Mouse (Mus musculus) retina, embryonic 14.5 days (tissue): ENCODE results near the gene Macc1.
A peak's percentile ranks its signal among the peaks of the same experiment; 100 is the strongest.
"Not testable (repeated sequence)": the region's sequence is repeated elsewhere in the genome, so short reads cannot be mapped to it uniquely, and the experiment has no call there.

Experiments used
- DNase-seq: peaks from one replicate; pipeline ENCODE4 v3.0.0-alpha.2; 2015; ENCODE audit warnings: low spot score

The Macc1 gene

DNA sequence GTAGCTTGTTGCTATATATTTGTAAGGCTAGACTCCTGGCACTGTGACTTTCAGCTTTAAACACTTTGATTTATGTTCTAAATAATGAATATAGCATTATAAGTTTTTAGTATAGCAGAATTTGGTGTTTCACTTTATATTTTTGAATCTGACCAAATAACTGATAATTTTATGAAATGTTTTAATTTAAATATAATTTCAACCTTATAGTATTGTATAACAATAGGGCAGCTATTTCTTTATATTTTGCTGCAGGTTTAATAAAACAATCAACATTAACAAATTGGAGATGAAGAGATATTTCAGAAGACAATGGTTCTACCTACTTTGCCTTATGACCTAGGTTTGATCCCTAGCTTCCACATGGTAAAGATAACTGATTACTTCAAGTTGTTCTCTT is at the start of gene Macc1:
Gene Macc1, plus strand, starts transcription at position 301 of the 400 bp plus-strand sequence.
- DNase-seq, result no peak

- DNase-seq, result no peak
Observed at GRCm38 (mm10) chr12:119264506-119264905, 49.6 kb upstream of the Macc1 start.

GRCm38 (mm10) chr12:119268723-119269122 is 45.3 kb upstream of the Macc1 start:
- DNase-seq, result no peak

GRCm38 (mm10) chr12:119270036-119270435 is 44.0 kb upstream of the Macc1 start:
- no peak for DNase-seq

GRCm38 (mm10) chr12:119271964-119272363 is 42.1 kb upstream of the Macc1 start:
- no peak for DNase-seq

DNA sequence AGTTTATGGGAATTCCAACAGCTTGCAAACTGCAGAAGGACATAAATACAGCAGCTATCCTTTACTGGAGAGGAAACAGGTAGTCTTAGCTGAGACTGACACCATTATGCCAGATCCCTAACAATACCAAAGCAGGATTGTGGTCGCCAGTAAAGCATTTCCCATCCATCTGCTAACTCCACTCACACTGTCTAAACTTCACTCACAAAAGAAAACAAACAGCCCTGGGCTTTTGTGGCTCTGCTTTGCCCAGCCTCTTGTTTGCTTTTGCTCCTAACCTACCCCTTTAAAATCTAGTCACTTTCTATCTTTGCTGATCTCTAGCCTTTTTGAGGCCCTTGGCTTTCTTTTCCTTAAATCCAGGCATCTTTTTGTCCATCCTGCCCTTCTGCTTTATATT is 40.5 kb upstream of the Macc1 start:
- DNase-seq, result no peak

- no peak for DNase-seq
Observed at GRCm38 (mm10) chr12:119276282-119276681, 37.8 kb upstream of the Macc1 start.

DNA sequence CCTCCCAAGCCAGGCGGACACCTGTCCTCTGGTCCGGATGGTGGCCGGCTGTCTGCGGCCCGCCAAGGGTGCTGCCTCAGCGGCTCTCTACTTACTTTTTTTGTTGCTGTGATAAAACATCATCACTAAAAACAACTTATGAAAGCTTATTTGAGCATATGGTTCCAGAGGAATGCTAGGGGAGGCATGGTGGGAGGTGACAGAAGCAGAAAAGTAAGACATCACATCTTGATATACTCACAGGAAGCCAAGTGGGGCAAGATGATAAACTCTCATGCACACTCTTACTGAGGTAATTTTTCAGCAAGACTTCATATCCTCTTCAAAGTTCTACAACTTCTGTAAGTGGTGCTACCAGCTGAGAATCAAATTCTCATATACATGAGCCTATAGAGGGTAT is 22.5 kb upstream of the Macc1 start:
- no peak for DNase-seq

DNA sequence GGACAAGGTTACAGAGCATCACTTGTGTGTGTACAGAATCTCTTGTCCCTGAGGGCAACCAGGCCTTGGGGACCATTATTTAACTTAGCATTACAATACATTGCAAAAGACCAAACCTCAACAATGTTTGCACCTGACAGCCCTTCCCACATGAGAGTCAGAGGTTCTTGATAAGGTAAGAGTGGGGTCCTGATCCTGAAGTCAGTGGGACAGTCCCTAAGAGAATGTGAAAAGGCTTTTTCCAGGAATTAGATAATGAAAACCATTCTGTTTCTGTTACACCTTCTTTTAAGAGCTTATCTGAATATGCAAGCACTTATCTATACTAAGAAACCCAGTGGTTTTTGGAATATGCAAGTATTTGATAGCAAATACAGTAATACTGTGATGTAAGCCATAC is 10.5 kb upstream of the Macc1 start:
- no peak for DNase-seq

DNA sequence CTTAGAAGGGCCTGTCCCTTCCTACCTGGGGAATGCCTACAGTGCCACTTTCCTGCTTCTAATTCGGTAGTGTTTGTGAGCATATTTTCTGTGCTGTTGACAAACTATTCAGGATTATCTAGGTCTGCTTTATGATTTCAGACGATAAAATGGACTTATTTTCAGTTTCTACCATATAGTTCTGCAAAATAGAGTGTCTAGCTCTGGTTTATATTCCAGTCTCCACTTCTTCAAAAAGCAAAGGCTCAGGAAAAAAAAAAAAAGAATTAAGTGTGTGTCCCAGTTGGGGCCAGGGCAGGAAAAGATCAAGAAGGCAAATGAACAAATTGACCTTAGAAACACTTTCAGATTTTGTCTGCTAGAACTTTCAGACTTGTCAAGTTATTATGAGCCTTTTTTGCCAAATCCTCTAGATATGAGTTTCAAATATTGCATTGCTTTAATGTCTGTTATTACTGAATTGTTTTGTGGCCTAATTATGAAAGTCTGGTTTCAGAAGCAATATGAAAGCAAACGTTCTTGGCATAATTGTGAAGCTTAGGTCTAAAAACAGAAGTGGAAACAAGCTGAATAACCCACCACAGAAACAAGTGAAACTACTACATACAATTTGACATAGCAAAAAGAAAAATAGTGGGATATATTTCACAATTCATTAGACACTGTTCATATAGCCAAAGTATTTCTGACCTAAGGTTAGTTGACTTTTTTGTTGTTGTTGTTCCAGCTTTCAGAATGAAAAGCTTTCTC is 881 bp upstream of the Macc1 start:
- no peak for DNase-seq

DNA sequence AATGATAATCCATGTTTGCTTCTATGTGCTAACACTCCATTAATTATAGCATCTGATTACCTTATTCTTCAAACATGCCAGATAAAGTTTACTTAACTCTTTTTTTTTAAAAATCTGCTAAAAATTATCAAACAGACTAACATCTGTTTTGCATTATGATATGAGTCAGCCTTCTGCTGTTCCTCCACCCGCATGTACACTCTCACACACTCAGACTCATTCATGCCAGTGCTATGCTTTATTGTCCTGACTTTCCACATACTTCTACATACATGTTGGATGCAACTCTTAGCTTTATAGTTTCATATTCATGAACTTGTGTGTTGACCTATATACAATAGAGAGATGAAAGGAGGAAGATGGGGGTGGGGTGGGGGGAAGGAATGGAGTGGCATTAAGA is 4.7 kb downstream of the Macc1 start:
- DNase-seq, result no peak

DNA sequence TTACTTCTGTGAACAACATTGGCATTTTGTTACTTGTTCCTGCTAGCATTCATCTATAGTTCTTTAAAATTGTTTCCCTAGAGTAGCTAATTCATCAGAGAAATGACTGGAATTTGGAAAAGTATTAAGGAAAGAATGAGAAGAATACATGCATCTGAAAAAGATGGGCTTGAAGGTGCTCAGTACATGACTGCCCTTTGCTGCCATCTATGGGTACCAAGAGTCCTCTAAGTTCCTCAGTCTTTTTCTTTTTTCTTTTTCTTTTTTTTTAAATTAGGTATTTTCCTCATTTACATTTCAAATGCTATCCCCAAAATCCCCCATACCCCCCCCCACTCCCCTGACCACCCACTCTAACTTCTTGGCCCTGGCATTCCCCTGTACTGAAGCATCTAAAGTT is 11.3 kb downstream of the Macc1 start:
- no peak for DNase-seq

DNA sequence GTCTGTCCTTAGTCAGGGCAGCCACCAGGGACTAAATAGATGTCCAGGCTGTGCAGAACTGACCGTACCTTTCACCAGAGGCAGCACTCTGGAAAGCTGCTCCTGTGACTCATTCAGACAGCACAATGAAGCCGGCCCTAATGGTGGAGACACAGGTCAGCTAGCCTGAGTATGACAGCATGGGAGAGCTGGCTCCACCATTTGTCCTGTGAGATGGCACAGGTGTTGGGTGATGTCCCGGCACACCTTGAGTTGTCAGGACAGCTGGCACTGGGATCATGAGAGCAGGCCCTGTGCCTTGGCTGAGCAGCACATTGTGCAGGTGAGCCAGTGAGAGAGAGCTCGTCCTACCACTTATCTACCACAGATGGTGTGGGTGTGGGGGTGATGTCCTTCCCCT is 16.6 kb downstream of the Macc1 start:
- no peak for DNase-seq

DNA sequence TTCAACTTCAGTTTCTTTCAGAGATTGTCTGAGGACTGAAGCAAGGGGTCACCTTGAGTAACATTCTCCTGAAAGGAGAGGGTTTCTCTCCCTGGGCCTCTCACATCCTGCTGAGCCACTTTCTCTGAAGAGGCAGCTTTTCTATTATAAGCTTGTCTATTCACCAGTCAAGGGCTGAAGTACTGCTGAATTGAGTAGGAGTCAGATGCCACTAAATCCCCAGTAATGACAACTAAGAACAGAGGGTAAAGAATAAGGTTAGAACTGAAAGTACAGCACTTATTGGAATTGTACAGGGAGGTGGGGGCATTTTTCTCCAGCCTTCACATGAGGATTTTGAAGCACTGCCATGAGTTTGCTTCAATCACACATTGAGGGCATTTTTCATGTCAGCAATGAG is 19.3 kb downstream of the Macc1 start:
- no peak for DNase-seq

DNA sequence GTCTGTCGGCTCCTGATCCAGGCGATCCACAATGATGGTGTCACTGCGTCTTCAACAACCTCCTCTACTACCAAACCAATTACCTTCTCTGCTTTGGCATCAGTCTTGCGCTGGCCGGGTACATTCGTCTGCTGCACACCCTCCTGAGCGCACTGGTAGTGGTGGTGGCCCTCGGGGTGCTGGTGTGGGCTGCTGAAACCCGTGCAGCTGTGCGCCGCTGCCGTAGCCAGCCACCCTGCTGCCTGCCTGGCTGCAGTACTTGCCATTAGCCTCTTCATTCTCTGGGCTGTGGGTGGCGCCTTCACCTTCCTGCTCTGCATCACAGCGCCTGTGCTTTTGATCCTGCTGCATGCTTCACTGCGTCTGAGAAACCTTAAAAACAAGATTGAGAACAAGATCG is 38.5 kb downstream of the Macc1 start:
- DNase-seq, result not testable (repeated sequence)

DNA sequence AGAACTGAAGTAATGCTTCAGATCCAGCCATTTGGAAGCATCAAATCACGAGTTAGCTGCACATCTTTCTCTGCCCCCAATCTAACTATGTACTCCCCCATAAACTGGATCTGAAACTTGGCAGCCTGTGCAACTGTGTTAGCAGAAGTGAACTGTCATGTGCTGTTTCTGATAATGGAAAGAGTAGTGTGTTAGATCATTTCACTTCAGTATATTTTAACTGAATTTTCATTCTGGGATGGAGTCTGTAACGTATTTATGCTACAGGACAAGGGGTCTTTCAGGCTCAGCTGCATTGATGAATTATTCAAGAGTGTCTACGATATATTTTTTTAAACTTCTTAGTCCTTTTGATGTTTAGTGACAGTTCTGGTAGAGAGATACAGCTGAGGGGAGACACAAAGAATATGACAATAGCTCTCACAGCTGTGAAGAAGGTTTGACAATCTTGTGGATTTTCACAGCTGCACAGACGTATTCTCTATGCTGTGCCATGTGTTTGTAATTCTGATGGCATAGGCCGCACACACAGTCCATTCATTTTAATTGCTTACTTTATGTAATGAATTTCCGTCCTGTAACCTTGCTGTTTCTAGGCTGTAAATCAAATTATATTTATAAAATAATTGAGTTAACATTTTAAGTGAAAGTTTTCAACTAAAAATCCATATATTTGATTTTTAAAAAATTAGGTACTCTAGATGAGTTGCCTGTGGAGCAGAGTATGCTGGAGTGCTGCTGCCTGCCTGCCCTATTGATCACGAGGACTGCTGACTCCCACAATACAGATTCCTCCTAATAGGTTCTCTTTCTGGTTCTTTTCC is 43.6 kb downstream of the Macc1 start:
- no peak for DNase-seq

DNA sequence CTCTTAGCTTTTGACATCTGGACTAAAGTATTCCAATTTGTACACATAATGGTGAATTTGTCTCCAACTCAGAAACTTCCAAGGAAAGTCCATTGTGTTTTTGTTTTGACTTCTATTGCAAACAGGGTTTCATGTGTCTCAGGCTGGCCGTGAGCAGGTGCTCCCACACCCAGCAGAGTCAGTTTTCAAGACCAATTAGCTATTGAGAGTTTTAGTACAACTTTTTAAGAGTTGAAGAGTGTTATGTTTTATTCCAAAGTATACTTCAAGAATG is 44.1 kb downstream of the Macc1 start:
- no peak for DNase-seq

DNA sequence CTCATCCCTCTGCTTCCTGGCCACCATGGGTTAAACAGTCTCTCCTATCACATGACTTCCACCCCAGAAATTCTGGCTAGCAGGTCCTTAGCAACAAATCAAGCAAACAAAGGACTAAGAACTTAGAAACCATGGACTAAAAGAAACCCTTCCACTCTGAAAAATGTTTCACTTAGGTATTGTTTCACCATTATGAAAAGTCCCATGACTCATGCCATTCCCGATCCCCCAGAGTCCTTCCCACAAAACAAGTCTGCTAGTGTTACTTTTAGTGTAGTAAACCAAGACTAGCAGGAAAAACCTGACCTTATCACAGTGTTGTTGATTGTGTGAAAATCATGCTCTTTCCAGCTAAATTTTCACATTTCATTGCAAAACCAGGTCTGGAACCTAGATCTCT is 51.0 kb downstream of the Macc1 start:
- DNase-seq, result no peak

DNA sequence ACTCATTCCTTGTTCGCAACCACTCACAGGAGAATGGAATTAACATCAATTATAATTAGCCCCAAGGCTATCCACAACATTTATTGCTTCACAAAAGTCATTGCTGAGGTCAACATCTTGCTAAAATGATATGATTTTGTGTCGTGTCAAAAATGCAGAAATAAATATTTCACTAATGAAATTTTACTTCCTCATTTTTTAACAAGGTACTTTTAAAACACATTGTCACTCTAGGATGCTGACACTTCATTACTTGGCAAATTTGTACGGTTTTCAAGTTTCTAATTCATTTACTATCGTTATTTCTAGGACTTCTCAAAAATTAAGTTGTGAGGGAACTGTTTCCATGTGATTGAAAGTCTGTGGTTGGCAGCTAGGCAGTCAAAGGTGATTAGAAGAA is 55.8 kb downstream of the Macc1 start:
- no peak for DNase-seq

DNA sequence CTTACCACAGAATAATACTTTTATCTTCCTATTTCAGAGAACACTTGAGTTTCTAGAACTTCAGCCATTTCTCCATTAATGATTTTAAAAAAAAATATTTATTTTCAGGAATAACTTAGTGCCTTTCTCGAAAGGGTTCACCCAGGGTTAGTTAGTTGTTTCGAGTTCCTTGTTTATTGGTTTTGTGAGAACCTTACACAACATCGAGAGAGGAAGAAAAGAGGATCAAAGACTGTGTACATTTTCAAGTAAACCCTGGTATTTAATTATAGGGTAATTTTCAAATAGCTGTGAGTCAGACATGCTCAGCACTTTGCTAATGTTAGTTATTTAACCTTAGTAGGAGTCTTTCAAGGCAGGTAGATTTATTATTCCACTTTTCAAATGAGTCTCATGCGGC is 58.3 kb downstream of the Macc1 start:
- no peak for DNase-seq

- peak; percentile 80 for DNase-seq
Observed at GRCm38 (mm10) chr12:119376879-119377278, 62.8 kb downstream of the Macc1 start.

GRCm38 (mm10) chr12:119381839-119382238 is 67.8 kb downstream of the Macc1 start:
- no peak for DNase-seq

GRCm38 (mm10) chr12:119386243-119386642 is 72.2 kb downstream of the Macc1 start:
- no peak for DNase-seq

- DNase-seq, result no peak
Observed at GRCm38 (mm10) chr12:119386650-119387049, 72.6 kb downstream of the Macc1 start.
